Mouse (Mus musculus): ENCODE data around the gene Sik2. TPM values are rescaled to one million over a fixed set of nuclear protein-coding genes. Genes with fewer than 3 reads are reported as not detected.

Sik2 gene
- polyA plus RNA-seq, 1 experiment = 6.4 TPM

DNA sequence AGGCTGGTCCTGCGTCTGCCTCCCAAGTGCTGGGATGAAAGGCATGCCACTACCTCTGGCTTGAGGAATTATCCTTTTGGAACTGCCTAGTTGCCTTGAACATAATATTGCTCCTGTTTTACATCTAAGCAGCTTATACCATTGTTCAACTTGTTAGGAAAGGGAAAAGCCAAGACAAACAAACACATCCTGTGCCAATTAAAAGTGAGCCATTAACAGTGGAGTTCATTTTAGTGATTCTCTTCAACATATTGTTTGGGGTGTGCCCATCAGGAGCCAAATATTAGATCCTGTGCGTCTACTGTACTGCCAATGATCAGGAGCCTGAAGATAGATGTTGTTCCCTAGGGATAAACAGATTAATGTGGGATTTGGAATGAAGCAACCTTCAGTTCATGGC is 126.7 kb downstream of the Sik2 start:
- no peak for DNase-seq (ENCODE audit: low read depth, low spot score)
- WGBS = 82% methylated on average over 2 of the region's 2 CpGs

DNA sequence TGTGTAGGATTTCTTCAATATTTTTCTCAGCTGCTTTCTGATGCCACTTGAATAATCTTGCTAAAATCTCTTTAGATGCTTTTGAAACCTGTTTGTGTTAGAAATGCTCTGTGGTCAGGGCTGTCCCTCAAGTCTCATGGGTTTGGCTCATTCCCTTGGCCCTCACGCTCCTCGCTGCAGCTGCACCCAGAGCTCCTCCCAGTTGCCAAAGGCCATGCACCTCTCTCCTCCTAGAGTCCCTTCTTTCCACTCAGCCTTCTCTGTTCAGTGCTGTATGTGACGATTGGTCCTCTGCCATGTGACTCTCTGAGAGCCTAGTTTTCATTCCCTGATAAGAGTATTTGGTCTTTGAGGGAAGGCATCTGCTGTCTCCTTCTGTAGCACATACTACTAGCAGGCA is 131.4 kb downstream of the Sik2 start:
- 51% methylated on average over 3 of the region's 3 CpGs for WGBS
- DNase-seq (ENCODE audit: low read depth, low spot score) = no peak

DNA sequence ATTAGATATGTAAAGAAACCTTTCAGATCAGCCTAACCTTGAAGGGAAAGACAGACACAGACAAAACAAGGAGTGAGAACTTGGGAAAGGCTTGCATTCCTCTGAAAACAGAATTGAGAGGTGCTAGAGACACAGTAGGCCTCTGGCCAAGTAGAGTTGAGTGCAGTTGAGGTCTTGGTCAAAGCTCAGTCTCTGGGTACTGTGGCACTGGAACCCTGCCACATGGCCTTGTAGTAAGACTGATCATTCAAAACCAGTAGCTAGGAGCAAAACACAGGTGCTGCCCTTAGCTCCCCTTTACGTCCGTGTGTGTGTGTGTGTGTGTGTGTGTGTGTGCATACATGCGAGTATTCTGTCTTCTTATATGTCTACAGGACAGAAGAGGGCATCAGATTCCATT is 132.6 kb downstream of the Sik2 start:
- WGBS = 97% methylated on average over 3 of the region's 3 CpGs
- no peak for DNase-seq (ENCODE audit: low read depth, low spot score)

DNA sequence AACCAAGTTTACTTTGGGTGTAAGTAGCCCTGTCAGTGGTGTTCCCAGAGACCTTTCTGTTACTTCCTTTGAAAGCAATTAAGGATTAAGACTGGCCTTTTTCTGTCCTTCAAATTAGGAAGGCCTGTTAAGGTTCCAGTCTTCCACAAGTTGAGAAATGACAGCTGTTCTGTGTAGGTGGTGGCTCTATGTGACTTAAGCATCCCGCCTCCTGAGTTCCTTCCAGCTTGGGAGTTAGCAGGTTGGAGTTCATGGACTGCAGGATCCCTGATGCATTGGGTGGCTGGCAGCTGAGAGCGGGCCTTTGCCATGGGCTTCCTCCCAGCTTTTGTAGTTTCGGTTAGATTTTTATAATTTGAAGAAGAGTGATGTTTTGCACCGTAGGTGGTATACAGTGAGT is 133.4 kb downstream of the Sik2 start:
- no peak for DNase-seq (ENCODE audit: low read depth, low spot score)

DNA sequence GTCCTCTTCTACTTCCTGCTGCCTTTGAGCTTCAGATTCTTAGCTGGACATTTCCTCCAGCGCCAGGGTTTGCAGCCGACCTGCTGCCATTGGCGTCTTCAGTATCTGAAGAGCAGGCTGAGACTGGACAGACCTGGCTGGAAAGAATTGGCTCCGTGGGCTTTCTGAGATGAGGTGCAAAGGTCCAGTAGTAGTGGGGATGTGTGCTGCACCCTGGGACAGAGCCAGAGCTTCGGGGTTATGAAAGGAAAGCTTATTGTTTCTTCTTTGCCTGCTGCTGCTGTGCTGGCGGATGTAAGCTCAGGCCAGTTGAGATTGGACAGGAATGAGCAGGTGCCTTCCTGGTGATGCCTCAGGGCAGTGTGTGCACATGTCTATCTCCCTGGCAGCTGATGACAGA is 134.8 kb downstream of the Sik2 start:
- 85% methylated on average over 6 of the region's 6 CpGs for WGBS
- DNase-seq (ENCODE audit: low read depth, low spot score) = no peak

More for the DNA sequence above, 133.4 kb downstream of the Sik2 start:
- WGBS = 95% methylated on average over 4 of the region's 4 CpGs

DNA sequence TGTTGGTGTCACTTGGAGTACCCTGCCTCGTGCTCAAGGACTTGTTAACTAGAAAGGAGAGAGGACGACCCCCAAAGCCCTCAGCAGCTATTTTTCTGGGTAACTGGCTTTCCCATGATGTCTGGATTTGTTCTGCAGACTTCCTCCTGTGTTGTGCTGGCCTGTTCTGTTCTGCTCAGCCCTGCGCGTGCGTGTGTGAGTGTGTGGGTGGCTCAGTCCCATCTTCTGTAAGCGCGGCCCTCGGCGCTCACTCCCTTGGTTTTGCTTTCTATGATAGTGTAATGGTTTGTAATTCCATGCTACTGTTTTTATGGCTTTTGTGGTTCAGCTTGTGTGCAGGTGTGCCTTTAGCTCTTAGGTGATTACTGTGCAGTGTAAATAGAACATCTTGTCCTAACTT is 135.7 kb downstream of the Sik2 start:
- DNase-seq (ENCODE audit: low read depth, low spot score) = no peak

DNA sequence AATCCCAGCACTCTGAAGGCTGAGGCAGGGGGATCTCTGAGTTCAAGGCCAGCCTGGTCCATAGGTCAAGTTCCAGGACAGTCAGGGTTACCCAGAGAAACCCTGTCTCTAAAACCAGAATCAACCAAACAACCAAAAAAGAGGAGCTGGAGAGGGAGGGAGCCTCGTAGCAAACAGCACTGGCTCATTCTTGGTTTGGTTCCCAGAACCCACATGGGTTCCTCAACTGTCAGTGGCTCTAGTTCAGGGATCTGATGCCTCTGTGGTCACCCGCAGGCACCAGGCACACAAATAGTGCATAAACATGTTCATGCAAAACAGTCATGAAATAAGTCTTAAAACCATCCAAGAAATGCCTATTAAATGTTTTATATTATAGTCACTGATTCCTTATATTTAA is 140.7 kb downstream of the Sik2 start:
- DNase-seq (ENCODE audit: low read depth, low spot score) = no peak
- WGBS = 80% methylated on average over 2 of the region's 2 CpGs

More for the DNA sequence above, 135.7 kb downstream of the Sik2 start:
- 75% methylated on average over 9 of the region's 9 CpGs for WGBS

DNA sequence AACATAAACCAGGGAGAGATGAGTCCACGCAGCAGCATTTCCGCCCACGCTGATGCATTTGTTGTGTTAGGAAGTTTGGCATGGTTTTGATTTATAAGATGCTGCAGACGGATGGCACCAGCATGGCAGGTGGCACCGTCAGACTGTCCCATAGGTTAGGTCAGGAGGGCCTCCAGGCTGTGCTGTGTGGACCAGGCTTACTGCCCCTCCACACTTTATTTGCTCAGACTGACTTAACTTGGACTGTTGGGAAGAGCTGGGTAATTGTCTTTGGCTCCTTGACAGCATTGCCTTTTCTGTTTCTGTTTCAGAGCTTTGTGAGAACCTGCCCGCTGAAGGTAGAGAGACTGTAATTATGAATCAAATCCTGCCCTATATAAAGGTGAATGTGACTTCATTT is 141.9 kb downstream of the Sik2 start:
- DNase-seq (ENCODE audit: low read depth, low spot score) = no peak
- 83% methylated on average over 6 of the region's 6 CpGs for WGBS

DNA sequence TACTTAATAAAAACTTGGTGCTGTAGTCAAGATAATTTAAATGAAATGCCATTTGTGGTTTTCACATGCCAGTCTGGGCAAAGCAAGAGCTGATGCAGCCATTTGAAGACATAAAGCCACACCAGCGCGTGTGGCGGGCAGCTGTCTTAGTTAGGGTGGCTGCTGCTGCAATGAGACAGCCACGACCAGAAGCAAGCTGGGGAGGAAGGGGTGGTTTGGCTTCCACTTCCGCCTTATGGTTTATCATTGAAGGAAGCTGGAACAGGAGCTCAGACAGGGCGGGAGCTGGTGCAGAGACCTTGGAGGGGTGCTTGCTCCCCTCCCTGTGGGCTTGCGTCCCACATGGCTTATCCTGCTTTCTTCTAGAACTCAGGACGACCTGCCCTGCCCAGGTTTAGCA is 143.1 kb downstream of the Sik2 start:
- no peak for DNase-seq (ENCODE audit: low read depth, low spot score)
- 81% methylated on average over 8 of the region's 8 CpGs for whole genome bisulfite sequencing

DNA sequence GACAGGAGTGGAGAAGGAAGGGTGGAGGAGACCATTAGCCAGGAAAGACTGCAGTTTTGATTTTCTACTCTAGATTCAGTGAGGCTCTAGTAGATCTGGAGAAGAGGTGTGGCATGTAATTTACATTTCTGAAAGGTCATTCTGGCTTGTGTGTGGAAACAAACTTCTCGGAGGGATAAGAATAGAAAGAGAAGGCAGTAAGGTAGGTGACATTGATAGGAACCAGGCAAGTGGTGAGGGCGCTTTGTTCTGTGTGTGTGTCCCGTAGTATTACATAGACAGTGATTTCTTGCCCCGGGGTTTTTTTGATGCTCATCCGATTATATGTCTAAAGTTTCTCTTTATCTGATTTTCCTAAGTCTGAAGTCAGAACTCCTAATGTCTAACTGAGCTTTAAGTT is 144.0 kb downstream of the Sik2 start:
- no peak for DNase-seq (ENCODE audit: low read depth, low spot score)
- WGBS = 73% methylated on average over 5 of the region's 5 CpGs

DNA sequence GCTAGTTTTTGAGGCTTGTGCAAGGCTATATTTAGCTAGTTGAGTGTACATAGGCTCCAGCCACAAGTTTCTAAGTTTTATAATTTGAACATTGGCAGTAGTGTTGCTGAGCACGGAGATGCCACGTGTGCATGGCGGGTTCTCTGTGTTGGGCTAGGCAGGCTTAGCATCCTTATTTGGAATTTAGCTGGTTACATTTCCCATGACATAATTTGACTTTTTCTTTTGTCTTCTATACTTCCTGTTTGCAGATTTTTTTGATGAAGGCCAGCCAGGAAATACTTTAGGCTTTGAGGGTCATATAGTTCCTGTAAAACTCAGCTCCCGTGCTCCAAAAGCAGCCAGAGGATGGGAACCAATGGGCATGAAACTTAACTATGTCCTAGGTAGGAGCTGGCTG is 145.0 kb downstream of the Sik2 start:
- 80% methylated on average over 4 of the region's 4 CpGs for WGBS
- DNase-seq (ENCODE audit: low read depth, low spot score) = no peak

DNA sequence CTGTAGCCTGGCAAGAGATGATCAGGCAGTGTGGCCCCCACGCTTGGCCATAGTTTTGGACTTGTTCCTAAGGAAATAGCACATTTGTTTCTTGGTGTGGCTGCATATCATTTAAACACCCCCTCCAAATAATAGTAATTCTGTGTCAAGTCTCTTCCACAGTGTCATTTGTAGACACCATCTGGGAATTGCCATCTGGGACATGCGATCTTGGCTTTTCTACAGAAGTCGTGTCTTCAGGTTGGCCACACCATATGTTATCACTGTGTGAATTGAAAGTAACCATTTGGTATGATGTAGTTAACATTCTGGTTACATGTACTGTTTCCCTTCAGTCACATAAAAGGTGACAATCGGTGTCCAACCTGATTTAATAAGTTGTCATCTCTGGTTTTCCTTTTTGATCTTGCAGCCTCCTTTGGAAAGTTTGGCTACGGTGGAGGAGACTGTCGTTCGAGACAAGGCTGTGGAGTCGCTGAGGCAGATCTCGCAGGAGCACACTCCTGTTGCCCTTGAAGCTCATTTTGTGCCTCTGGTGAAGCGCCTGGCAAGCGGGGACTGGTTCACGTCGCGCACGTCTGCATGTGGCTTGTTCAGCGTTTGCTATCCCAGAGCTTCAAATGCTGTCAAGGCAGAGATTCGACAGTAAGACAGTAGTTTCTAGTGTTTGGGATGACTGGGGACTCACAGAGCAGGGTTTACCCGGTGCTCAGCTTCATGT is 147.6 kb downstream of the Sik2 start:
- DNase-seq (ENCODE audit: low read depth, low spot score) = no peak
- 92% methylated on average over 18 of the region's 18 CpGs for WGBS

DNA sequence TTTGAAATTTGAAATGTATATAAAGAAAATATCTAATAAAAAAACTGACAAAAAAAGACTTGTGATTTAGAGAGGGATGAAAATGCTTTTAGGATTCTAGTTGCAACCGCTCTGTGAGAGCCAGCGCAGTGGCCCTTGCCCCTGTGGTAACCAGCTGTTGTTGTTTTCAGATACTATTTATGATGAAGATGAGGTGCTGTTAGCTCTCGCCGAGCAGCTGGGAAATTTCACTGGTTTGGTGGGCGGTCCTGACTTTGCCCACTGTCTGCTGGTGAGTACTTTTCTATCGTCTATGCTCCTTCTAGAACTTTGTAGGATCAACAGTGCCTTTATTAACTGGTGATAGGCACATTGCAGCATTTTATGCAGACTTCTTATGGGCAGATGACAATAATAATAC is 150.2 kb downstream of the Sik2 start:
- DNase-seq (ENCODE audit: low read depth, low spot score) = no peak
- 90% methylated on average over 6 of the region's 6 CpGs for WGBS

DNA sequence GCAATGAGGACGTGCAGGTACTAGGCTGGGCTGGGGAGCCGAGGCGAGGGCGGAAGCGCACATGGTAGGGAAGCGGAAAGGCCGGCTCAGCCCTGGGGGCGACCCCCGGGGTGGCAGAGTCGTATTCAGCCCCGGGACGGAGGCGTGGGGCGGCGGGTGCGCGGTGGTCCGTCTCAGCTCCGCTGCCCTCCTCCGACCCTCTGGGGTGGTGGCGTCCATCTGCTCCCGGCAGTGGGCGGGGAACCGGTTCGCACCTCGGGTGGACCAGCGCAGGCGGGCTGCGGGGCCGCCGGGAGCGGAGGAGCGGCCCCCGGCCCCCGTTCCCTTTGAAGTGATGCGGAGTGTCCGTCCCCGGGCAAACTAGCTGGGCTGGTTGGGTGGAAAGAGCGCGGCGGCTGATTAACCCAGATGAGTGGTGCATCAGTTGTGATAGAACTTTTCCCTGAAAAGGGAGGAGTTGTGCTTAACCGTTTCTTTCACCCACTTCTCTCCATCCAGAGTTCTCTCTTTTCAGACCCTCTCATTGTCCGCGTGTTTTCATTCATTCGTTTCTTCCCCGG is 151.7 kb downstream of the Sik2 start:
- under 1% methylated on average over 46 of the region's 46 CpGs for WGBS
- DNase-seq (ENCODE audit: low read depth, low spot score) = no peak

DNA sequence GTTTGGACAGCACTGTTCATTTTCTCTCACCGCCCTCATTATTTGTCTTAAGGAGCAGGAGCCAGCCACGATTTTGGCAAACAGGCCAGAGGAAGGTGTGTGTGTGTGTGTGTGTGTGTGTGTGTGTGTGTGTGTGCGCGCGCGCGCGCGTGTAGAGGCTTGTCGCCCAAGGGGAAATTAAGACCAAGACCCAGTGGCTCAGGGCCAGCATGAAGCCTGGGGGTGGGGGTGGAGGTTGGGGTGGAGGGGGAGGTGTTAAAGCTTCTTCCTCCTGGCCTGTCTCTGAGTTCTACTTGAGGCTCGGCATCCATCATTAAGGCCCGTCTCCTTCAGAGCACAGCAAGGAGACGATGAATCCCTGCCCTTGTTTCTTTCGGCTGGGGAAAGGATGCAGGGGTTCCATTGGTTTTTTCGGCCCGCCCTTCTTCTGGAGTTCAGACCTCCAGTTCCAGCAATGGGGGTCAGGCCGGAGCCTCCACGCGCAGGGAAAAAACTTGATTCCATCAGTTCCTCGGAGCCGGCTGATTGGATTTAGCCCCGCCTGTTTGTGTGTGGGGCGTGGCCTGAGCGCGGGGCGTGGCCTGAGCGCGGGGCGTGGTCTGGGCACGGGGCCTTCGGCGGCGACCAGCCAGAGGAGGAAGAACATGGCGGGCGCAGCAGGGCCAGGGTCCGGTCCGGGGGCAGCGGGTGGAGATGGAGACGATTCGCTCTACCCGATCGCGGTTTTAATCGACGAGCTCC is 152.4 kb downstream of the Sik2 start:
- no peak for DNase-seq (ENCODE audit: low read depth, low spot score)
- WGBS = 2% methylated on average over 45 of the region's 45 CpGs

DNA sequence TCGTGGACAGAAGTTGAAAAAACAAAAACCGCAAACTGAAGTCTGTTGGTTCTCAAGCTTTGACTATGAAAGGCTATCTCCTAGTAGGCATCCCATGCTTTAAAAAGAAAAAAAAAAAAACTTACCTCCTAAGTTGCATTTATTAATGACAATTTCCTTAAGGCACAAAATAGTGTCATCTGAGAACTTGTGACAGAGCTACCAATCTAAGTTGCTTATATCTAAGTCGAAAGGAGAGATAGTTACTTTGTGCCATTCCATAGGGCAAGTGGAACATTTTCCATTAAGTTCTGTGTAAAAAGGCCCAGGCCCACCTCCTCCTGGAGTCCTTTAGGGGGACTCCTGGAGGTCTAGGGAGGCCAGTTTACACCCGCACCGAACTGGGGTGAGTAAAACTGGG is 153.1 kb downstream of the Sik2 start:
- 79% methylated on average over 5 of the region's 5 CpGs for WGBS

DNA sequence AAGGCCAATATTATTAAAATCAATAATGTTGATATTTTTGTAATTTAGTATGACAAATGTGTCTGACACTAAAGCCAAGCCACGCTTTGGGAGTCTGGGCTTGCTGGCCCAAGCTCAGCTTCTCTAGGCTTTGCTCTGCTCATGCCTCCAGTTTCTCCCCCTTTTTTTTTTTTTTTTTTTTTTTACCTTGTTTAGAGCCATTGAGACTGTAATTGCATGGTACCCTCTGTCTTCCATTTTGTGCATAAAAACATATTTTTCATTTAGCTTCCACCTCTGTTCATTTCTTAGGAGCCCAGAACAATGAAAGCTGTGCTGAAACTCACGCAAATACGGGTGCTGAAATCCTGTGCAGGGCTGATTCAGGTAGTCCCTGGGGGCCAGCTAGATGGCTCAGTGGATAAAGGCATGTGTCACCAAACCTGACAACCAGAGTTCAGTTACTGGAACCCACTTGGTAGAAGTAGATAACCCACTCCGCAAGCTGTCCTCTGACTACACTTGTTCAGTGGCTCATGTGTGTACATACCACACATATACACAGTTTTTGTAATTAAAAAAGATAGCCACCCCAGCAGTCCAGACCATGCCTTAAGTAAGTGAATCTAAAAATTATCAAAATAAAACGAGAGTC is 153.6 kb downstream of the Sik2 start:
- WGBS = 96% methylated on average over 5 of the region's 5 CpGs
- no peak for DNase-seq (ENCODE audit: low read depth, low spot score)

More for the DNA sequence above, 153.1 kb downstream of the Sik2 start:
- DNase-seq (ENCODE audit: low read depth, low spot score) = no peak

DNA sequence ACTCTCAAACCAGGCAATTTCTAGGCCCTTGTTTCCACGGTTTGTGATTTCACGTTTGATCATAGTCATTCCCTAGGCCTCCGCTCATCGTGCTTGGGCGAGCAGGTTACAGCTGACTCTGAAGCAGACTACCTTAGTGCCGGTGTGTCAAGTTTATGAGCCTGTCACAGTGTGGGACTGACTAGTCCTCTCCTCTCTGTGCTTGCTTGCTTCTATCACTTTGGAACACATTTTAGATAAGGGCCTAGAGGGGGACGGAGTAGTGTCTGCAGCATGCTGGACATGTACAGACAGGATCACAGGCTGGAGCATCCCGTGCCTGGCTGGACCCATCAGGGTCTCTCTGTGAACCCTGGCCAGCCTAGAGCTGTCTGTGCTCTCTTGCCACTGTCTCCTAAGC is 154.5 kb downstream of the Sik2 start:
- no peak for DNase-seq (ENCODE audit: low read depth, low spot score)
- WGBS = 44% methylated on average over 8 of the region's 8 CpGs

DNA sequence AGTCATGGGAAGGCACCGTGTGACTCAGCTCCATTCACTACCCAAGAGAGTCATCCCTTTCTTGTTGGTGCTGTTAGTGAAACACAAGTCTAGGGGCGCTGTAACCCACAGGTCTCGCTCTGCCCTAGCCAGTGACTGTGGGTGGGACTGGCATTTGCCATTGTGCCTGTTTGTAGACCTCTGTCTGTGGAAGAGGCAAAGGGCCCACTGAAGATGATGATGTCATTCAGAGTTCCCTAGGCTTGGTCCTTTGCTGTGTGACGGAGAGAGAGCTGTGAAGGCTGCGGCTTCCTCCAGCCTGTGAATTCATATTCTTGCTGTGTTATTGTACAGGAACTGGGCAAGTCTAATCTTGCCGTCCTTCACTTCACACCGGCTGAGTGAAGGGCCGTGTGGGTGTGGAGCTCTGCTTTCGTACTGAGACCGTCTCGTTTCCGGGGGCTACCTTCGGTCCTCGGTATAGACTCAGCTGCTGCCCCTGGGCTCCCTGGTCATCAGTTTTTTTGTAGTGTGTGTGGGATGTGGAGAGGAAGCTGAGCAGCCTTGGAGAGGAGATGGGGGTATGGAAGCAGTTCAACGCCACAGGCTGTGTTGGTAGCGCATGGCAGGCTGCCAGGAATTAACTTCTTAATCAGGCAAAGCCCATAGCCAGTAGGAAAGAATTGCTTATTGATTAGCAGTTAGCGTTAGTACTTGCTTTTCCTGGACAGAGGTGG is 156.1 kb downstream of the Sik2 start:
- WGBS = 80% methylated on average over 17 of the region's 17 CpGs
- DNase-seq (ENCODE audit: low read depth, low spot score) = no peak

DNA sequence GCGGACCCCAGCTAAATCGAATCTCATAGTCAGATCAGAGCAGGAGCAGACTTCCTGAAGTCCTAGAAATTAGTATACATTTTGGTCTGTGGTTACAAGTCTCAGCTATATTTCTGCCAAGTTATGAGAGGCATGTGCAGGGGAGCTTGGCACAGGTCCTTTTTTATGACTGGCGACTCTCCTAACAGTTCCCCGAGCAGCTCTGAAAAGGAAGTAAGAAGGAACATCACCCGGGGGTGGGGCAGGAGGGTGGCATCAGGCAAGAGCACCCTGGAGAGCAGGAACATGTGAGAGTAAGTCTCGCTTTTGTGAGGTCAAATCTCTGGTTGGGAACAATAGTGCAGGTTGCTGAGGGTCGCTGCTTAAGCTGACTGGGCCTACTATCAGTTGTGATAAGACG is 158.2 kb downstream of the Sik2 start:
- 16% methylated on average over 8 of the region's 8 CpGs for WGBS
- no peak for DNase-seq (ENCODE audit: low read depth, low spot score)
